Mouse (Mus musculus) intestine, embryonic 14.5 days (tissue): ENCODE measurements around the gene Pxt1. TPM values are rescaled to one million over a fixed set of nuclear protein-coding genes. Genes with fewer than 3 reads are reported as not detected.

Experiments used
- ATAC-seq: fragments of 200-750 bp; cut with Nextera tagmentation; replicated peaks from 2 replicates; pipeline ENCODE4 v1.8.0; 2017; ENCODE audit warnings: low read depth, moderate number of reproducible peaks, moderate TSS enrichment, moderate library complexity; ENCODE audit not compliant: low FRiP score, low TSS enrichment
- DNase-seq: peaks from one replicate; pipeline ENCODE4 v3.0.0-alpha.2; 2018; ENCODE audit warnings: low spot score
- H3K27ac ChIP-seq: fragments of 300-500 bp; sonication (generic); 2 replicates; pipeline ENCODE4 v1.5.1; 2014; ENCODE audit warnings: low read depth, mild to moderate bottlenecking, control low read depth
- H3K27me3 ChIP-seq: fragments of 300-500 bp; sonication (generic); replicated peaks from 2 replicates; pipeline ENCODE4 v1.6.1; 2014; ENCODE audit warnings: low read length, control low read depth; ENCODE audit not compliant: control insufficient read depth, insufficient read depth
- H3K36me3 ChIP-seq: fragments of 300-500 bp; sonication (generic); 2 replicates; pipeline ENCODE4 v1.6.1; 2014; ENCODE audit warnings: low read length, control low read depth; ENCODE audit not compliant: control insufficient read depth, insufficient read depth
- H3K4me1 ChIP-seq: fragments of 300-500 bp; sonication (generic); replicated peaks from 2 replicates; pipeline ENCODE4 v1.6.1; 2014; ENCODE audit warnings: low read length, control low read depth, mixed read lengths; ENCODE audit not compliant: control insufficient read depth, insufficient read depth
- H3K4me2 ChIP-seq: fragments of 300-500 bp; sonication (generic); 2 replicates; pipeline ENCODE4 v1.6.1; 2014; ENCODE audit warnings: low read length
- H3K4me3 ChIP-seq: fragments of 300-500 bp; sonication (generic); 2 replicates; pipeline ENCODE4 v1.5.1; 2014; ENCODE audit warnings: low read depth, low read length, control low read depth, mixed read lengths
- H3K9ac ChIP-seq: fragments of 300-500 bp; sonication (generic); 2 replicates; pipeline ENCODE4 v1.6.1; 2014; ENCODE audit warnings: mild to moderate bottlenecking, low read length
- H3K9me3 ChIP-seq: fragments of 300-500 bp; sonication (generic); 2 replicates; pipeline ENCODE4 v1.6.1; 2016; ENCODE audit warnings: low read length, control low read depth; ENCODE audit not compliant: control insufficient read depth
- WGBS: fragments of 180-500 bp; shearing (Covaris S2); extraction: QIAGEN DNeasy Blood & Tissue Kit; methylation state at CpG from one replicate; pipeline ENCODE4 v1.1.7; 2014; 5-methylcytosine and 5-hydroxymethylcytosine counted together
- polyA plus RNA-seq: library from polyadenylated mRNA; unstranded; fragments of >200 nt; fragmentation: Nextera tagmentation; extraction: Ambion mirVana; gene quantifications from 2 replicates; pipeline ENCODE4 v1.2.1, GENCODE M21; 2014

Gene Pxt1
- polyA plus RNA-seq, 1 experiment from 2014 or later: not detected

DNA sequence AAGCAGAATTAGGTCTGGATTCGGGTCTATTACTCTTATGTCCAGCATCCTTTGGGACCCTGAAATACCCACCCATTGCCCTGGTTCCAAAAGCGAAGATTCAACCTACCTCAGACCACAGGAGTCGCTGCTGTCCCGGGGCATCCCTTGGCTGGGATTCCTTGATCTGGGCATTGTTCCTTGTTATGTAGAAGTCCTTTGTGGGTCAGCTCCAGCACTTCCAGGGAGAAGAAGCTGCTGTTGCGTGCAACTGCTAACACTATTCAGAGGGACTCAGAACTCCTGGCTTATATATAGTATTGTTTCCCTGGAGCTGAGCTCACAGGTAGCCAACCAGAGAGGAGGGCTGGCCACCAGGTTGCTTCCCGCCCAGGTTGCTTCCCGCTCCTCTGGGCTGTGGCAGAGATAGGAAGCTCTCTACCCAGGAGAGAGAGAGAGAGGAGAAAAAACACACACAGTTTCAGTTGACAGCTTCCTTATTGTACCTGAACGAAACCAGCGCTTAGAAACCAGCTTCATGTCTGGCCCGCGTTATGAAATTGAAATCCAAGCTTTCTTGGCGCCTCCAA lies 28.5 kb downstream of the Pxt1 start, which contains the start of gene 4930539E08Rik:
Gene 4930539E08Rik, minus strand, starts transcription at position 265 of the 569 bp plus-strand sequence.
- Histone ChIP-seq H3K9me3 (no peaks in the 10 kb centered on the region), H3K4me1 (no peaks in the 10 kb centered on the region), H3K27me3 (no peaks in the 10 kb centered on the region), H3K9ac (peak within 1 kb of the TSS; percentile 13; the same call in 1 of the 2 replicates), H3K4me3 (peak within 1 kb of the TSS; percentile 16), H3K4me2 (peak within 1 kb of the TSS; percentile 33), H3K36me3 (no peaks in the 10 kb centered on the region), H3K27ac (peak within 1 kb of the TSS; percentile 62)
- ATAC-seq: 0 out of 2 replicates have a peak, but pooled peaks have one; percentile 67
- DNase-seq: no peak
- 66% methylated on average over 12 of the region's 12 CpGs for WGBS

DNA sequence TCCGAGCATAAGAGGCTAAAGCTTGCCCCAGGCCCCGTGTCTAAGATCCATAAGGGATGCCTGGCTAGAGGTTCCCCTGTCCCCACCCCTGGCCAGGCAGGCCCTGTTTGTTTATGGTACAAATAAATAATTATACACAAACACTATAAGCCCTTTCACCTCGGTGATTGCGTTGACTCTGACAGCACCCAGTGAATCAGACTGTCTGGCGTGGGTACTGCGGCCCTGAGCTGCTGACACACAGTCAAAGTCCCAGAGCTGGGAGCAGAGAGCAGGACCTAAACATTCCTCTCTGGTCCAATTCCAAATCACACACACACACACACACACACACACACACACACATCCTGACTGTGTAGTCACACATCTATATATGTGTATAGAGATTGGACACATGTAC lies 29.7 kb downstream of the Pxt1 start:
- Histone ChIP-seq H3K4me3 (peak overlapping the region; percentile 16; the same call in 1 of the 2 replicates), H3K9ac (no peak overlapping the region), H3K36me3 (no peaks in the 10 kb centered on the region), H3K4me1 (peaks cover 2% of the 10 kb centered on the region; the same call in 1 of the 2 replicates), H3K27me3 (no peaks in the 10 kb centered on the region), H3K27ac (no peak overlapping the region), H3K4me2 (peak overlapping the region; percentile 33), H3K9me3 (no peaks in the 10 kb centered on the region)
- 49% methylated on average over 6 of the region's 6 CpGs for WGBS
- DNase-seq: no peak
- no peak for ATAC-seq

DNA sequence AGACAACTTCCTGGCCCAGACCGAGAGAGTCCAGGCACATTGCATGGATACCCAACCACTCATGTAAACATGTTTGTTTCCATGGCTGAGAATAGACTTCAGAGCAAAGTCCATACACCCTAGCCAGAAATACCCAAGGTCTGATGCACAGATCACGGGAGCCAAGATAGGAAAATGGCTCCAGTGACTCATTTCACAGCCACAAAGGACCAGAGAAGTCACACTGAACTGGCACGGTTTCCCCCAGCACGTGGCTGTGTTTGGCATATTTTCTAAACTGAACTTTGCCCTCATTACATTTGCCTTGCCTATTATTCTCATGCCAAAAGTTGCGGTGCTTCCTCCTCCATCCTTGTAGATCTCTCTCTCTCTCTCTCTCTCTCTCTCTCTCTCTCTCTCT lies 30.4 kb downstream of the Pxt1 start:
- DNase-seq (no peak), ATAC-seq (no peak)
- H3K4me3 ChIP-seq: no peak overlapping the region

DNA sequence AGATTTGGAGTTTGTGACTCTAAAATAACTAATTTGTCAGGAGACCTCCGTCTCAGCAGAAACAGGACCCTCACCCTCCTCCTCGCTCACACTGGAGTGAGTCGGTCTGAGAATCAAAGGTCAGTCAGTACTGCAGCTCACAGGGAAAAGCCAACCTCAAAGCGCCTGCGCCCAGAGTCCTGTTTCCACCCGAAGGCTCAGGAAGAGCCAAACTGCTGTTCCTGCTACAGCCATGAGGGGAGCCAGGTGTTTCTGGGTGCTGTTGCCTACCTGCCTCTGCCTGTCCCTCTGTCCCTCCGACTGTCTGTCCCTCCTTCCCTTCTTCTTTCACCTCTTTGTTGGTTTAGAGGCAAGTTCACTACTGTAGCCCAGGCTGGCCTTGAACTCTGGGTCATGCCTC lies 33.5 kb downstream of the Pxt1 start:
- no peak overlapping the region for H3K27ac ChIP-seq

More for the DNA sequence above, 30.4 kb downstream of the Pxt1 start:
- H3K27ac ChIP-seq: no peak overlapping the region
- H3K4me2 ChIP-seq: 0 out of 2 replicates have a peak overlapping the region, but pooled peaks have one; percentile 16
- H3K4me1 ChIP-seq: peaks cover 3% of the 10 kb centered on the region; the same call in 1 of the 2 replicates
- H3K27me3 ChIP-seq: 0 out of 2 replicates have a peak, but pooled peaks cover 5% of the 10 kb centered on the region
- 48% methylated on average over 5 of the region's 5 CpGs for WGBS
- no peak overlapping the region for H3K9ac ChIP-seq
- no peaks in the 10 kb centered on the region for H3K36me3 ChIP-seq
- H3K9me3 ChIP-seq: no peaks in the 10 kb centered on the region

DNA sequence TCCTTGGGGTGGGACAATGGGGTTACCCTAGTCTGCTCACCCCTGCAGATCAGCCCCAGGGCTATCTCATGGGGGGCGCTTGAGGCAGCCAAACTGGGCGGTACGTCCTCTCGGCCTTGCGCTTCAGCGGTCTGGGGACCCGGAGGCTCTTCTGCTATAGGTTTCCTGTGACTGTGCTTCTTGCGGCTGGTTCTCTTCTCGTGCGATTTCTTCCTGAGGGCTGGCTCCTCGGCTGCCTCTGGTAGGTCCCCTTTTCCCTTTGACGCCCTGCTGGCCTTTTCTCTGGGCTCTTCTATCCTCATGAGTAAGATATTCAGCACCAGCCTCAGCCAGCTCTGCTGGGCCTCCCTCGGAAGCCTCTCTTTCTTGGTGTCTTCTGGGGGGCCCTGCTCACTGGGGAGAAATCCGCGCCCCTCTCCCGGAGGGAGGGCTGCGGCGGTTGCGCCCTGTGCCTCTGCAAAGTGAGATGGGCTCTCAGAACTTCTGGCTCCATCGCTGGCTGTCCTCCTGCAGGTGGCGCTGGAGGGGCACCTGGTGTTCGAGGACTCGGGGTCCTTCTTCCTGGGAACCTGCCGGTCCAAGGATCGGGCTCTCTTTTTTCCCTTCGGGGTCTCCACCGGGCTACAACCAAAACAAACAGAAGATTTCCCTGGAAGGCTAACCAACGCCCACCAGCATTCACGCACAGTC lies 34.2 kb downstream of the Pxt1 start:
- peaks cover 7% of the 10 kb centered on the region; the same call in 1 of the 2 replicates for H3K4me1 ChIP-seq
- no peaks in the 10 kb centered on the region for H3K9me3 ChIP-seq
- ATAC-seq: no peak
- 0 out of 2 replicates have a peak, but pooled peaks cover 5% of the 10 kb centered on the region for H3K27me3 ChIP-seq
- no peaks in the 10 kb centered on the region for H3K36me3 ChIP-seq
- H3K9ac ChIP-seq: no peak overlapping the region
- H3K4me2 ChIP-seq: peak overlapping the region; percentile 48
- H3K4me3 ChIP-seq: peak overlapping the region; percentile 16
- DNase-seq: peak; percentile 85
- H3K27ac ChIP-seq: no peak overlapping the region
- WGBS: 8% methylated on average over 29 of the region's 29 CpGs

More for the DNA sequence above, 33.5 kb downstream of the Pxt1 start:
- 0 out of 2 replicates have a peak overlapping the region, but pooled peaks have one; percentile 16 for H3K4me3 ChIP-seq
- H3K9me3 ChIP-seq: no peaks in the 10 kb centered on the region
- WGBS: 36% methylated on average over 7 of the region's 7 CpGs
- ATAC-seq (peak; percentile 56; the same call in 1 of the 2 replicates), DNase-seq (no peak)
- H3K27me3 ChIP-seq: 0 out of 2 replicates have a peak, but pooled peaks cover 5% of the 10 kb centered on the region
- no peak overlapping the region for H3K9ac ChIP-seq
- H3K4me1 ChIP-seq: peaks cover 3% of the 10 kb centered on the region; the same call in 1 of the 2 replicates
- no peaks in the 10 kb centered on the region for H3K36me3 ChIP-seq
- peak overlapping the region; percentile 48 for H3K4me2 ChIP-seq

DNA sequence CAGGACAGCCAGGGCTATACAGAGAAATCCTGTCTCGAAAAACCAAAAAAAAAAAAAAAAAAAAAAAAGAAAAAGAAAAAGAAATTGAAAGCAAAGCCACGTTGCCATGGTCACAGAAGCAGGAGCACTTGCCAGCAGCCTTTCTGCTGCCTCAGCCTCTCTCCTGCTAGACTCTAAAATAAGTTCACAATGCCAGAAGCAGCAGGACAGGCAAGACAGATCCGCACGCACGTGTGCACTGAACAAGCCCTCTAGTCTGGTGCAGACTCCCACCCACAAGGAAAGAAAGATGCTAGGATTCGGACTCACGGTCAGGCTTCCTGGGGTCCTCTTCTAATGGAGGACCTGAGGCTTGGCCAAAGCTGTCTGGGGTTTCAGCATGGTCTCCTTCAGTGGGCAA lies 35.7 kb downstream of the Pxt1 start:
- Histone ChIP-seq H3K36me3 (no peaks in the 10 kb centered on the region), H3K27ac (no peak overlapping the region), H3K9me3 (no peaks in the 10 kb centered on the region), H3K4me1 (peaks cover 7% of the 10 kb centered on the region; the same call in 1 of the 2 replicates), H3K9ac (no peak overlapping the region), H3K4me3 (no peak overlapping the region), H3K4me2 (no peak overlapping the region), H3K27me3 (0 out of 2 replicates have a peak, but pooled peaks cover 5% of the 10 kb centered on the region)
- WGBS: 84% methylated on average over 7 of the region's 7 CpGs
- ATAC-seq (no peak), DNase-seq (no peak)

DNA sequence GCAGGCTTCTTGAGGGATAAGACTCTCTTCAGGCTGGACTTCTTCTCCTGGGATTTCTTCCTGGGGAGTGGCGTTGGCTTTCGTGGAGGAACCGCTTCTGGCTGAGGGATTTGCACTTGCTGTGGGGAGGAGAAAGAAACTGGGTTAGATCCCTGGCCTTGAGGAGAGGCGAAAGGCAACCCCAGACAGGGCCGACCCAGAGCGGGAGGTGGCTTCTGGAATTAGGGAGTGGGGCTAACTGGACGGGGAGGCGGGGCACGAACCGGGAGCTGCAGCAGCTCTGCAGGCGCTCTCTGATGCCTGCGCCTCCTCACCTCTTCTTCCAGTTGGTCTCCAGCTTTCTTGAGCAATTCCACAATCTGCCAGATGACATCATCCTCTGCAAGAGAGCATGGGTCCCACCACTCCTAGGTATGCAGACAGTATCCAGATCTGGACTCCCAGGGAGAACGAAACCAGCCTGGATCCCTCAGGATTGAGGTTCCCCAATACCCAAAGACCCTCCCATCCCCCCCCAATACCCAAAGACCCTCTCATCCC lies 38.2 kb downstream of the Pxt1 start:
- DNase-seq (no peak), ATAC-seq (no peak)
- peaks cover 7% of the 10 kb centered on the region; the same call in 1 of the 2 replicates for H3K4me1 ChIP-seq
- no peak overlapping the region for H3K4me3 ChIP-seq
- H3K27ac ChIP-seq: no peak overlapping the region
- WGBS: 73% methylated on average over 13 of the region's 13 CpGs
- no peak overlapping the region for H3K9ac ChIP-seq
- no peak overlapping the region for H3K4me2 ChIP-seq
- no peaks in the 10 kb centered on the region for H3K36me3 ChIP-seq
- H3K27me3 ChIP-seq: 0 out of 2 replicates have a peak, but pooled peaks cover 5% of the 10 kb centered on the region
- H3K9me3 ChIP-seq: no peaks in the 10 kb centered on the region

DNA sequence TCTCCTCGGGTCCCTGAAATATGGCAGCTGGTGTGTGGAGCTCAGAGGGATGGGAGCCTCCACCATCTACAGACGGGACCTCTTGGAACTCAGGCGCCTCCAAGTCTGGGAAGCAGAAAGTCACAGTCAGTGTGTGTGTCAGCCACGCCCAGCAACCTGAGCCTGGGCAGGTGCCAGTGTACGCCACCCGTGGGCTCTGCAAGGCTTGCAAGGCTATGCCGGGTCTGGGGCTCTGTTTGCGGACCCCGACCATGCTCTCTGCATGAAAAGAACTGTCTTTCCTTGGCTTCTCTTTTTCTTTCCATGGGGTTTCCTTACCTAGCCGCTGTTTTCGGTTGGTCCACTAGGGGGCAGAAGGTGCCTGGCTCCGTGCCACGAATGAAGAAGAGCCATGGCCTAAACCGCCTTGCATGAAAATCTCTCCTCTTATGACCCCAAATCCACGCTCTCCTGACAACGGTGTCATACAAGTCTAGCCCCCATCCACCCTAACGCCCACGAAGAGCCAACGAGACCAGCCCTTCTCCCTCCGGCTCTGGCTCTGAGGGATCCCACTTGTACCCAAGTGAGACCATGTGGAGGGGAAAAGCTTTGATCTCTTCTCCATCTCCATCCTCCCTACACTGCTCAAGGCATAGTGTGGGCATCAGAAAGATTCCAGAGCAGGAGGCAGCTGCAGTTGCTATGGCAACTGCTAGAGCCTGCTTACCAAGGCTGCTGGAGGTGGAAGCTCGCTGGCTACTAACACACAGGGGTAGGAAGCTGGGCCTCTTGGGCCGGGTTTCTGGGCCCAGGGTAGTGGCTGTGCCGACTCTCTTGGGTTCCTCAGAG lies 38.9 kb downstream of the Pxt1 start:
- ATAC-seq (0 out of 2 replicates have a peak, but pooled peaks have one; percentile 20), DNase-seq (peak; percentile 90)
- Histone ChIP-seq H3K4me1 (peaks cover 7% of the 10 kb centered on the region; the same call in 1 of the 2 replicates), H3K4me3 (no peak overlapping the region), H3K27me3 (0 out of 2 replicates have a peak, but pooled peaks cover 5% of the 10 kb centered on the region), H3K4me2 (no peak overlapping the region), H3K9me3 (no peaks in the 10 kb centered on the region), H3K9ac (no peak overlapping the region), H3K36me3 (no peaks in the 10 kb centered on the region), H3K27ac (no peak overlapping the region)
- 36% methylated on average over 23 of the region's 23 CpGs for WGBS
